Mouse (Mus musculus): ENCODE data around the gene Notch1.

GRCm38 (mm10) chr2:26529881-26530280, 13.4 kb upstream of the Notch1 start:
- TF ChIP-seq POLR2A (IDR thresholded peaks at IDR 0.05; ENCODE audit: control insufficient read depth, extremely low read depth, insufficient read depth, low read length, poor library complexity), result no peak
- no peak for TF ChIP-seq CTCF (IDR thresholded peaks at IDR 0.05; ENCODE audit: borderline replicate concordance, control insufficient read depth, extremely low read depth, insufficient read depth, low read length, poor library complexity)
